Mouse (Mus musculus): ENCODE measurements around the gene Tbcc. TPM values are rescaled to one million over a fixed set of nuclear protein-coding genes. Genes with fewer than 3 reads are reported as not detected.

Tbcc gene
- polyA plus RNA-seq, 1 experiment = 17.2 TPM

DNA sequence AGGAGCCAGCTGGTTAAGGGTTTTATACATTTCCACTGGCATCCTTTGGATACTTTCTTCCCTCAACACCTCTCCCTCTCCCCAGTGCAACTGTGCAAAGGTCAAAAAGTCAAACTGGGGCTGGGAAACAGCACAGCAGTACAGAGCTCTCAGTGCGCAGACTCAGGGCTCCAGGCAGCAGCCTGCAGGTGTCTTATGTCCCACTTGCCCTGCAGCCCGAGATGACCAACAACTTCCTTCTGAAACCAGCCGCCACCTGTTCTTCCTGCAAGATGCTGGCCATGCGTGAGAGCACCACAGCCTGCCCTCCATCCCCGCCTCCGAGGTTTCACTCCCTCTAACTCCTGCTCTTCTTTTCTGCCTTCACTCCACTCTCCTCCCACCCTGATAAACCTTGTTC, 37.8 kb upstream of the Tbcc start:
- DNase-seq (ENCODE audit: low read depth in 1 of 2, low spot score in 2 of 2) = peak in 1 of 2 experiments; percentile 71
- WGBS = 15% methylated on average over 6 of the region's 6 CpGs
- Histone ChIP-seq H3K4me3 (ENCODE audit: extremely low read depth, insufficient read depth, insufficient read length) (no peak overlapping the region), H3K36me3 (ENCODE audit: control insufficient read depth, insufficient read depth, low read length) (no peaks in the 10 kb centered on the region; the same call in 1 of the 2 replicates), H3K27me3 (ENCODE audit: control insufficient read depth, insufficient read depth, low read length) (no peaks in the 10 kb centered on the region), H3K4me1 (ENCODE audit: control insufficient read depth, insufficient read depth, insufficient read length) (peaks cover 23% of the 10 kb centered on the region), H3K27ac (ENCODE audit: insufficient read depth, low read length) (peak overlapping the region; percentile 71; the same call in 1 of the 2 replicates)
- TF ChIP-seq CTCF (IDR thresholded peaks at IDR 0.05; ENCODE audit: extremely low read depth, insufficient read depth, insufficient read length, insufficient replicate concordance) = no peak
- peak; percentile 21; the same call in 1 of the 2 replicates for TF ChIP-seq POLR2A (IDR thresholded peaks at IDR 0.05; ENCODE audit: low read depth, low read length)

DNA sequence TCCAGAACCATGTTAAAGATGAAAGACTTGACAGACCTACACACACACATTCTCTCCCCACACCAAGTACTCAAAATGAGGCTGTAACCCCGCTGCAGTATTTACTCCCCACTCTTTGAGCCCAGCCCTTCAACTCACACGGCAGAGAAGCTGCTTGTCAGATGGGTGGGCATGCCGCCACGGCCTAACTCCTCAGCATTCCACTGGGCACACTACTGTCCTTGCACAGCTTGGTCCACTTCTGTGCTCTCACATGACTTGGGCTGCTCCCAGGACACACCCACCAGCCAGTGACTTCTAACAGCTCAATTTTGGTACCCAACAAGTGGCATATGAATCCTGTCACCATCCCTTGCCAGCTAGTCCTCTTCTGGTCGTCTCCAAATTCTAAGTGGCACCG, 37.2 kb upstream of the Tbcc start:
- WGBS = 25% methylated on average over 6 of the region's 6 CpGs
- H3K27ac ChIP-seq (ENCODE audit: insufficient read depth, low read length) = peak overlapping the region; percentile 71
- no peak overlapping the region for H3K4me3 ChIP-seq (ENCODE audit: extremely low read depth, insufficient read depth, insufficient read length)
- no peaks in the 10 kb centered on the region; the same call in 1 of the 2 replicates for H3K36me3 ChIP-seq (ENCODE audit: control insufficient read depth, insufficient read depth, low read length)
- H3K4me1 ChIP-seq (ENCODE audit: control insufficient read depth, insufficient read depth, insufficient read length) = peaks cover 23% of the 10 kb centered on the region
- no peaks in the 10 kb centered on the region for H3K27me3 ChIP-seq (ENCODE audit: control insufficient read depth, insufficient read depth, low read length)
- peak in 1 of 2 experiments; percentile 18 for DNase-seq (ENCODE audit: low read depth in 1 of 2, low spot score in 2 of 2)
- TF ChIP-seq CTCF (IDR thresholded peaks at IDR 0.05; ENCODE audit: extremely low read depth, insufficient read depth, insufficient read length, insufficient replicate concordance) = no peak
- no peak for TF ChIP-seq POLR2A (IDR thresholded peaks at IDR 0.05; ENCODE audit: low read depth, low read length)

DNA sequence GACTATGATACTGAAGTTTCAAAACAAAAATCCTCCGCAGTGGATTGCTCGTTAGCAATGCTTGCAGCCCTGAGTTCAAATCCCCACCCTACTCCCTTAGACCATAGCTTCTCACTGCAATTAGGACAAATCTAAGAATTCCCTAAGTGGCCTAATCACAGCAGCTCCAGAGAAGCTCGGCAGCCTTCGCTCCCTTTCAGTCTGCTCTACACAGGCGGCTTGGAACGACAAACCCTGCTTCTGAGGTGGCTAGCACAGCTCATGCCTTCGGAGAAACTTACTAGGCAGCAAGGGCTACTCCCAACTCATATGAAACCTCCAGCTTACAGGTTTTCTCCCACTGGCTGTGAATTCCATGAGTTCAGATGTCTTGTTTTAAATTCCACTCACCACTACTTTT, 36.4 kb upstream of the Tbcc start:
- Histone ChIP-seq H3K4me3 (ENCODE audit: extremely low read depth, insufficient read depth, insufficient read length) (no peak overlapping the region), H3K36me3 (ENCODE audit: control insufficient read depth, insufficient read depth, low read length) (no peaks in the 10 kb centered on the region; the same call in 1 of the 2 replicates), H3K27ac (ENCODE audit: insufficient read depth, low read length) (no peak overlapping the region), H3K27me3 (ENCODE audit: control insufficient read depth, insufficient read depth, low read length) (no peaks in the 10 kb centered on the region), H3K4me1 (ENCODE audit: control insufficient read depth, insufficient read depth, insufficient read length) (peaks cover 23% of the 10 kb centered on the region)
- no peak for DNase-seq (ENCODE audit: low read depth in 1 of 2, low spot score in 2 of 2)
- TF ChIP-seq CTCF (IDR thresholded peaks at IDR 0.05; ENCODE audit: extremely low read depth, insufficient read depth, insufficient read length, insufficient replicate concordance) (no peak), POLR2A (IDR thresholded peaks at IDR 0.05; ENCODE audit: low read depth, low read length) (no peak)
- 90% methylated on average over 7 of the region's 7 CpGs for WGBS

GRCm38 (mm10) chr17:46854640-46855110, 35.8 kb upstream of the Tbcc start:
- DNase-seq (ENCODE audit: low read depth in 1 of 2, low spot score in 2 of 2) = no peak
- H3K27ac ChIP-seq (ENCODE audit: insufficient read depth, low read length) = peak overlapping the region; percentile 53; the same call in 1 of the 2 replicates
- H3K36me3 ChIP-seq (ENCODE audit: control insufficient read depth, insufficient read depth, low read length) = no peaks in the 10 kb centered on the region; the same call in 1 of the 2 replicates
- H3K27me3 ChIP-seq (ENCODE audit: control insufficient read depth, insufficient read depth, low read length) = no peaks in the 10 kb centered on the region
- no peak overlapping the region for H3K4me3 ChIP-seq (ENCODE audit: extremely low read depth, insufficient read depth, insufficient read length)
- peaks cover 23% of the 10 kb centered on the region for H3K4me1 ChIP-seq (ENCODE audit: control insufficient read depth, insufficient read depth, insufficient read length)
- WGBS = 86% methylated on average over 8 of the region's 8 CpGs
- TF ChIP-seq CTCF (IDR thresholded peaks at IDR 0.05; ENCODE audit: extremely low read depth, insufficient read depth, insufficient read length, insufficient replicate concordance) (no peak), POLR2A (IDR thresholded peaks at IDR 0.05; ENCODE audit: low read depth, low read length) (no peak)

- Histone ChIP-seq H3K36me3 (ENCODE audit: control insufficient read depth, insufficient read depth, low read length) (no peaks in the 10 kb centered on the region; the same call in 1 of the 2 replicates), H3K4me1 (ENCODE audit: control insufficient read depth, insufficient read depth, insufficient read length) (peaks cover 23% of the 10 kb centered on the region), H3K27me3 (ENCODE audit: control insufficient read depth, insufficient read depth, low read length) (no peaks in the 10 kb centered on the region), H3K27ac (ENCODE audit: insufficient read depth, low read length) (peak overlapping the region; percentile 100), H3K4me3 (ENCODE audit: extremely low read depth, insufficient read depth, insufficient read length) (peak overlapping the region; percentile 95)
- no peak for DNase-seq (ENCODE audit: low read depth in 1 of 2, low spot score in 2 of 2)
- WGBS = 43% methylated on average over 15 of the region's 15 CpGs
- TF ChIP-seq POLR2A (IDR thresholded peaks at IDR 0.05; ENCODE audit: low read depth, low read length) = no peak
- TF ChIP-seq CTCF (IDR thresholded peaks at IDR 0.05; ENCODE audit: extremely low read depth, insufficient read depth, insufficient read length, insufficient replicate concordance) = no peak
Measured at GRCm38 (mm10) chr17:46855328-46856106, 35.0 kb upstream of the Tbcc start.

DNA sequence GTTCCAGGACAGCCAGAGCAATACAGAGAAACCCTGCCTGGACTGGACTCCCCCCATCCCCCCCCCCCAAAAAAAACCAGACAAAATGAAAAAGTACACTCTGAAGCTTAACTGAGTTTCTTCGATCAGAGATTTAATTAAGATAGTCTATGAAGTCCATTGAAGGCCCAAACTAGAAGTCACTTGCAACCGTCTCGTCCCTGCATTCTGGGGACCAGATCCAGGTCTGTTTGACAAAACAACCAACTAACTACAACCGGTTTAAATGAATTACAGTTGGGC, 34.4 kb upstream of the Tbcc start:
- 4% methylated on average over 4 of the region's 4 CpGs for WGBS
- no peak for TF ChIP-seq CTCF (IDR thresholded peaks at IDR 0.05; ENCODE audit: extremely low read depth, insufficient read depth, insufficient read length, insufficient replicate concordance)
- TF ChIP-seq POLR2A (IDR thresholded peaks at IDR 0.05; ENCODE audit: low read depth, low read length) = no peak
- H3K36me3 ChIP-seq (ENCODE audit: control insufficient read depth, insufficient read depth, low read length) = no peaks in the 10 kb centered on the region; the same call in 1 of the 2 replicates
- DNase-seq (ENCODE audit: low read depth in 1 of 2, low spot score in 2 of 2) = no peak
- peak overlapping the region; percentile 95 for H3K4me3 ChIP-seq (ENCODE audit: extremely low read depth, insufficient read depth, insufficient read length)
- H3K27me3 ChIP-seq (ENCODE audit: control insufficient read depth, insufficient read depth, low read length) = no peaks in the 10 kb centered on the region
- H3K27ac ChIP-seq (ENCODE audit: insufficient read depth, low read length) = peak overlapping the region; percentile 100
- peaks cover 23% of the 10 kb centered on the region for H3K4me1 ChIP-seq (ENCODE audit: control insufficient read depth, insufficient read depth, insufficient read length)
